Mouse (Mus musculus) kidney, embryonic 15.5 days (tissue): ENCODE data around the gene Clip2. TPM values are rescaled to one million over a fixed set of nuclear protein-coding genes. Genes with fewer than 3 reads are reported as not detected.

ENCODE experiments used
- ATAC-seq: fragments of 200-750 bp; cut with Nextera tagmentation; replicated peaks from 2 replicates; pipeline ENCODE4 v1.8.0; 2017; ENCODE audit warnings: moderate TSS enrichment; ENCODE audit not compliant: low FRiP score
- H3K27ac ChIP-seq: fragments of 300-500 bp; sonication (generic); 2 replicates; pipeline ENCODE4 v1.5.1; 2015; ENCODE audit warnings: mild to moderate bottlenecking, inconsistent platforms
- H3K27me3 ChIP-seq: fragments of 300-500 bp; sonication (generic); 2 replicates; pipeline ENCODE4 v1.6.1; 2015; ENCODE audit warnings: inconsistent platforms
- H3K36me3 ChIP-seq: fragments of 300-500 bp; sonication (generic); 2 replicates; pipeline ENCODE4 v1.6.1; 2015; ENCODE audit warnings: inconsistent platforms
- H3K4me1 ChIP-seq: fragments of 300-500 bp; sonication (generic); 2 replicates; pipeline ENCODE4 v1.6.1; 2015; ENCODE audit warnings: inconsistent platforms
- H3K4me2 ChIP-seq: fragments of 300-500 bp; sonication (generic); 2 replicates; pipeline ENCODE4 v1.6.1; 2015; ENCODE audit warnings: moderate library complexity, mild to moderate bottlenecking, inconsistent platforms
- H3K4me3 ChIP-seq: fragments of 300-500 bp; sonication (generic); replicated peaks from 2 replicates; pipeline ENCODE4 v1.5.1; 2015; ENCODE audit warnings: mild to moderate bottlenecking, inconsistent platforms
- H3K9ac ChIP-seq: fragments of 300-500 bp; sonication (generic); 2 replicates; pipeline ENCODE4 v1.6.1; 2015; ENCODE audit warnings: mild to moderate bottlenecking, inconsistent platforms
- H3K9me3 ChIP-seq: fragments of 300-500 bp; sonication (generic); replicated peaks from 2 replicates; pipeline ENCODE4 v1.6.1; 2016; ENCODE audit warnings: inconsistent platforms
- WGBS: fragments of 180-500 bp; shearing (Covaris S2); methylation state at CpG from one replicate; pipeline ENCODE4 v1.1.7; 2015; ENCODE audit warnings: mixed read lengths; 5-methylcytosine and 5-hydroxymethylcytosine counted together
- polyA plus RNA-seq: library from polyadenylated mRNA; unstranded; fragments of >200 nt; fragmentation: Nextera tagmentation; extraction: Ambion mirVana; gene quantifications from 2 replicates; pipeline ENCODE4 v1.2.1, GENCODE M21; 2015

Gene Clip2
- 3.9 and 4.2 TPM in 2 replicates for polyA plus RNA-seq

DNA sequence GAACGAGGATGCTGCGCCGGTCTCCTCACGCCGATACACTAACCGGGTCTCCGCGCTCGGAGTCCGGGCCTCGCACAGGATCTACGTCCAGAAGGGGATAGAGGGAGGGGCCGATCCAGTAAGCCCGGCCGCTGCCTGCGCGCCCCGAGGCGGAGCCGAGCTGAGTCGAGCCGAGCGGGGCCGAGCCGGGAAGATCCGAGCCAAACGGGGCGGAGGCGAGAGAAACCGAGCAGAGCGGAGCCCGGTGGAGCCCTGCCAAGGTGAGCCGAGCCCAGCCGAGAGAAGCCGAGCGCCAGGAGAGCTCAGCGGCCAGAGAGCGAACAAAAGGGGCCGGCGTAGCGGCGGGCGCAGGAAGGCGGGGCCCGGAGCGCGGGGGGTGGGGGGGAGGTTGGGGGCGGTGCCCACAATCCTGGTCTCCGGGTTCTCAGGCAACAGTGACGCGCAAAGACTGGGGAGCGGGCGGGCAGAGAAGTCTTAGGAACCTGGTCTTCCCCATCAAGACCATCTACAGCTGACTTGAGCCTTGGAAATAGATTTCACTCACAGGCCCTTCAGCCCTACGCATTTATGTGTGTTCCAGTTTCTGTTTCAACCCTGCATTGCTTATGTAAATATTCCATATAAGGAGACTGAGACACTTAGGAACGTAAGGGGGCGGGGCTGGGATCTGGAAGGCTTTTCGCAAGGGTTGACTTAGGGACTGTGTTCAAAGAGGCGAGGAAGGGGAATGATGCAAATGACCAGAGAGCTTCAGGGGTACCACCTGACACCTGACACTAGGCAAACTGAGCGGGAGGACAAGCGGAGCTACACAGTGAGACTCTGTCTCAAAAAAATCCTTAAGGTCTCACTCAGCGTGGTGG, at the start of gene Clip2:
Clip2 (minus strand) TSS at position 325 of the 863 bp plus-strand sequence.
- no peaks in the 10 kb centered on the region for H3K36me3 ChIP-seq
- H3K4me1 ChIP-seq: peaks cover 57% of the 10 kb centered on the region
- peak within 1 kb of the TSS; percentile 75 for H3K4me2 ChIP-seq
- peak within 1 kb of the TSS; percentile 74 for H3K4me3 ChIP-seq
- peak; percentile 93 for ATAC-seq
- WGBS: 1% methylated on average over 61 of the region's 61 CpGs
- H3K9ac ChIP-seq: peak within 1 kb of the TSS; percentile 86
- no peaks in the 10 kb centered on the region for H3K27me3 ChIP-seq
- peak within 1 kb of the TSS; percentile 93 for H3K27ac ChIP-seq
- no peaks in the 10 kb centered on the region for H3K9me3 ChIP-seq

DNA sequence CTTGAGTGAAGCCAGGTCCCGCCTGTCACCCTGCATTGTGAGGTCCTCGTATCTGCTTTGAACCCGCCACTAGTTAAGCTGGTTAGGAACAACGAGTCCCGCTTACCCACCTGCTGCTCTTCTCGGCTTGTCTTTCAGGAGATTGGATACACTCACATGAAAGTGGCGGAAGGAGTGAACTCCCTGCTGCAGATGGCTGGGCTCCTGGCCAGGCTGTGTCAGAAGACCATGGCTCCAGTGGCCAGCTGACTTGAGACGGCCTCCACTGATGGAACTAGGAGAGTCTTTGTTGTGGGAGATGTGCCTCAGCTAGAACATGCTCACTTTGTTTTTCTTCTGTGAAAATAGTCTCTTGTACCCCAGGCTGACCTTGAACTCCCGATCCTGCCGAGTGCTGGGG, 45.5 kb upstream of the Clip2 start:
- Histone ChIP-seq H3K9me3 (no peaks in the 10 kb centered on the region), H3K27ac (no peak overlapping the region), H3K36me3 (peaks cover 73% of the 10 kb centered on the region), H3K9ac (no peak overlapping the region), H3K4me2 (no peak overlapping the region), H3K4me3 (no peak overlapping the region), H3K4me1 (no peaks in the 10 kb centered on the region), H3K27me3 (no peaks in the 10 kb centered on the region)
- no peak for ATAC-seq
- 84% methylated on average over 10 of the region's 10 CpGs for WGBS

DNA sequence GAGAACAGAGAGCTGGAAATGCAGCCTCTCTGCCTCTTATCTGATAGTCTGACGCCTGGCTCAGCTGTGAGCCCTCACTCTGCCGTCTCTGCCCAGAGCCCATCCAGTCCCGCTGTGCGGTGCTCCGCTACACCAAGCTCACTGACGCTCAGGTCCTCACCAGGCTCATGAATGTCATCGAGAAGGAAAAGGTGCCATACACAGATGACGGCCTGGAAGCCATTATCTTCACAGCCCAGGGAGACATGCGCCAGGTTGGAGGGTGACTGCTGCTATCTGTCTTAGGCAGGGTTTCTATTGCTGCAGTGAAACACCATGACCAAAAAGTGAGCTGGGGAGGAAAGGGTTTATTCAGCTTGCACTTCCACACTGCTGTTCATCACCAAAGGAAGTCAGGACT, 40.9 kb upstream of the Clip2 start:
- H3K4me3 ChIP-seq: no peak overlapping the region
- peaks cover 95% of the 10 kb centered on the region for H3K36me3 ChIP-seq
- H3K9me3 ChIP-seq: no peaks in the 10 kb centered on the region
- no peak overlapping the region for H3K9ac ChIP-seq
- H3K4me1 ChIP-seq: no peaks in the 10 kb centered on the region
- WGBS: 89% methylated on average over 9 of the region's 9 CpGs
- ATAC-seq: no peak
- H3K27ac ChIP-seq: no peak overlapping the region
- no peaks in the 10 kb centered on the region for H3K27me3 ChIP-seq
- no peak overlapping the region for H3K4me2 ChIP-seq

DNA sequence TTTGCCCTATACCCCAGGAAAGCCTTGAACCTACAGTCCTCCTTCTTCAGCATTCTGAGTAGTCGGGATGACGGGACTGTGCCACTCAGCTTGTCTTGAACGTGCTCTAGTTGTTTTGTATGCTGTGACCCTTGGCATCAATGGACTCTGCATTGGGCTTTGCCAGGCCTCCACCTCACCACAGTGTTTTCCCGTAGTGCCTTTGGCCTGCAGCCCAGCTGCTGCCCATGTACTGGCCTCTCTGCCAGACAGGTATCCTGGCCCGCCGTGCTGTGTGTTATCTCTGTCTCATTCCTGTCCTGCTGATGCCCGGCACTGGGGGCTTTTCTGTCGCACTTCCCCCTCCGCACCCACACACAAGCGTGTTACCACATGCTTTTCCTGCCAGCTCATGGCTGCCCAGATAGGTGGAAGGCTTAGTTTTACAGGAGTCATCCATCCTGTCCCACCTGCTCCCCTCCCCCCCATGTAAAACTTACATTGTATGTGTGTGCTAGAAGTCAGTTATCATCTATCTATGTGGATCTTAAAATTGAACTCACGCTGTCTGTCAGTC, 39.9 kb upstream of the Clip2 start:
- H3K27ac ChIP-seq: no peak overlapping the region
- H3K4me2 ChIP-seq: no peak overlapping the region
- H3K27me3 ChIP-seq: no peaks in the 10 kb centered on the region
- H3K4me1 ChIP-seq: no peaks in the 10 kb centered on the region
- WGBS: 91% methylated on average over 11 of the region's 11 CpGs
- no peak overlapping the region for H3K9ac ChIP-seq
- no peak overlapping the region for H3K4me3 ChIP-seq
- H3K9me3 ChIP-seq: no peaks in the 10 kb centered on the region
- peaks cover 94% of the 10 kb centered on the region for H3K36me3 ChIP-seq
- no peak for ATAC-seq

DNA sequence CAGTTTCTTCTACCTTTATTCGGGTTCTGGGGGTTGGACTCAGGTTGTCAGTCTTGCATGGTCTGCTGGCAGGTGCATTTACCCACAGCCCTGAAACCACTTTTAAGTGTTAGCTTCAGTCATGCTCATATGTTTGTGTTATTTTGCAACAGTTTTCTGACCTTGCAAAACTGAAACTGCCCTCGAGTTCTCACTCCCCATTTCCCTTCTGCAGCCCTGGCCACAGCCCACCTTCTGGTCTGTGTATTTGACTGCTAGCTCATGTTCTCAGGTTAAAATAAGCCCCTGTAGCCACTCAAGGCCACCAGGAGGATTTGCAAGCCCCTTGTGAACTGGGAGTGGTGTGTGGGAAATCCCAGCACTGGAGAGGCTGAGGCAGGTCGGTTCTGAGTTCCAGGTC, 37.7 kb upstream of the Clip2 start:
- Histone ChIP-seq H3K36me3 (peaks cover 80% of the 10 kb centered on the region), H3K27ac (no peak overlapping the region), H3K9ac (no peak overlapping the region), H3K4me3 (no peak overlapping the region), H3K27me3 (no peaks in the 10 kb centered on the region), H3K4me1 (no peaks in the 10 kb centered on the region), H3K4me2 (no peak overlapping the region), H3K9me3 (no peaks in the 10 kb centered on the region)
- ATAC-seq: no peak
- WGBS: 92% methylated on average over 3 of the region's 3 CpGs

DNA sequence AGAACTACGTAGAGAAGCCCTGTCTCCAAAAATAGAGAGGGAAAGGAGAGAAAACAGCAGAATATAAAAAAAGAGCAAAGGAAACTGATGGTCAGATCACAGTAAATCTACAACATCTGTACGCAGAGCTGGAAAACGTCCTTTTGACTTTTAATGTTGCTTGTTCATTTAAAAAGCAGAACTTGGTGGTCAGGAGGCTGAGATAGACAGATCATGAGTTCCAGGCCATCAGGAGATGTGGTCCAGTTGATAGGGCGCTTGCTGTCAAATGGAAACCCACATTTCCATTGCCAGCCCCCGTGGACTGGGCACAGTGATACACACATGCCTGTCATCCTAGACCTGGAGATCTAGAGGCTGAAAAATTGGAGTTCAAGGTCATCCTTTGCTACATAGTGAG, 32.6 kb upstream of the Clip2 start:
- H3K4me2 ChIP-seq: no peak overlapping the region
- H3K9me3 ChIP-seq: no peaks in the 10 kb centered on the region
- H3K36me3 ChIP-seq: peaks cover 29% of the 10 kb centered on the region
- ATAC-seq: no peak
- H3K9ac ChIP-seq: no peak overlapping the region
- no peak overlapping the region for H3K4me3 ChIP-seq
- H3K27ac ChIP-seq: no peak overlapping the region
- no peaks in the 10 kb centered on the region for H3K27me3 ChIP-seq
- WGBS: 90% methylated on average over 5 of the region's 5 CpGs
- H3K4me1 ChIP-seq: peaks cover 13% of the 10 kb centered on the region

DNA sequence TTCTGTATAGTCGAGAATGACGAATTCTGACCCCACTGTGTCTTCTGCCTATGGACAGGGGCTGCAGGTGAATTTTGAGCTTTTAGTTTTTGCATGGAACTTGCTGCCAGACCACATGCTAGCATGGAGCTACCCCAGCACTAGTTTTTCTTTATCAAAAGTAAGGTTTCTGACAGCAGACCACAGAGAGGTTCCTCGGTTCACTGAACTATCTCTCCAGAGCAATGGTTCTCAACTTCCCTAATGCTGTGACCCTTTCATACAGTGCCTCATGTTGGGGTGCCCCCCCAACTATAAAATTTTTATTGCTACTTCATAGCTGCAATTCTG, 31.6 kb upstream of the Clip2 start:
- Histone ChIP-seq H3K4me2 (peak overlapping the region; percentile 78), H3K27ac (no peak overlapping the region), H3K4me3 (peak overlapping the region; percentile 78), H3K27me3 (no peaks in the 10 kb centered on the region), H3K4me1 (peaks cover 13% of the 10 kb centered on the region), H3K9me3 (no peaks in the 10 kb centered on the region), H3K9ac (0 out of 2 replicates have a peak overlapping the region, but pooled peaks have one; percentile 82), H3K36me3 (peaks cover 24% of the 10 kb centered on the region)
- no peak for ATAC-seq
- WGBS: 79% methylated on average over 3 of the region's 3 CpGs

DNA sequence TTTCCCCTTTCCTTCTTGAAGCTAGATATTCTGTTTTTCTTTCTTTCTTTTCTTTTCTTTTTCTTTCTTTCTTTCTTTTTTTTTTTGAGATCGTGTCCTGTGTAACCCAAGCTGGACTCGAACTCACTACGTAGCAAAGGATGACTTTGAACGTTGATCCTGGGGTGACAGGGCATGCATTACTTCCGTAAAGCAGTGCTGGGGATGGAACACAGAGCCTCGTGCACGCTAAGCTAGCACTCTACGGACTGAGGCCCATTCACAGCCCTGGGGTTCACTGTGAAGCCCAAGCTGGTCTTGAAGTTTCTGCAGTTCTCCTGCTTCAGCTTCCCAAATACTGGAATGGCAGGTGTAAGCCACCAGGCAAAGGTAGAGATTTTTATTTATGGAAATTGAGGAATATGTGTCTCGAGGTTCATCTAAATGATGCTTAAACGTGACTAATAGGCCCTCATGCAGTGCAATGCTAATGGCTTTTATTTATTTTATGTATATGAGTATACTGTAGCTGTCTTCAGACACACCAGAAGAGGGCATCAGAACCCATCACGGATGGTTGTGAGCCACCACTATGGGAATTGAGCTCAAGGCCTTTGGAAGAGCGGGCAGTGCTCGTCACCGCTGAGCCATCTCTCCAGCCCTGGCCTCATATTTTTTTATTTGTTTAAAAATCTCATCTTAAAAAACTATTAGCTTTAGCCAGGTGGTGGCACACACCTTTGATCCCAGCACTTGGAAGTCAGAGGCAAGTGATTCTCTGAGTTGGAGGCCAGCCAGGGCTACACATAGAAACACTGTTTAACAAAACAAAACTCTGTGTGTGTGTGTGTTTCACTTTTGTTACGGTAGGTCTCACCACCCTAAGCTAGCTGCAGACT, 31.0 kb upstream of the Clip2 start:
- H3K9me3 ChIP-seq: no peaks in the 10 kb centered on the region
- H3K9ac ChIP-seq: peak overlapping the region; percentile 82
- peak overlapping the region; percentile 78 for H3K4me3 ChIP-seq
- H3K36me3 ChIP-seq: peaks cover 18% of the 10 kb centered on the region
- whole genome bisulfite sequencing: 27% methylated on average over 15 of the region's 15 CpGs
- H3K4me1 ChIP-seq: peaks cover 13% of the 10 kb centered on the region
- ATAC-seq: no peak
- peak overlapping the region; percentile 78 for H3K4me2 ChIP-seq
- H3K27ac ChIP-seq: peak overlapping the region; percentile 48; the same call in 1 of the 2 replicates
- no peaks in the 10 kb centered on the region for H3K27me3 ChIP-seq

DNA sequence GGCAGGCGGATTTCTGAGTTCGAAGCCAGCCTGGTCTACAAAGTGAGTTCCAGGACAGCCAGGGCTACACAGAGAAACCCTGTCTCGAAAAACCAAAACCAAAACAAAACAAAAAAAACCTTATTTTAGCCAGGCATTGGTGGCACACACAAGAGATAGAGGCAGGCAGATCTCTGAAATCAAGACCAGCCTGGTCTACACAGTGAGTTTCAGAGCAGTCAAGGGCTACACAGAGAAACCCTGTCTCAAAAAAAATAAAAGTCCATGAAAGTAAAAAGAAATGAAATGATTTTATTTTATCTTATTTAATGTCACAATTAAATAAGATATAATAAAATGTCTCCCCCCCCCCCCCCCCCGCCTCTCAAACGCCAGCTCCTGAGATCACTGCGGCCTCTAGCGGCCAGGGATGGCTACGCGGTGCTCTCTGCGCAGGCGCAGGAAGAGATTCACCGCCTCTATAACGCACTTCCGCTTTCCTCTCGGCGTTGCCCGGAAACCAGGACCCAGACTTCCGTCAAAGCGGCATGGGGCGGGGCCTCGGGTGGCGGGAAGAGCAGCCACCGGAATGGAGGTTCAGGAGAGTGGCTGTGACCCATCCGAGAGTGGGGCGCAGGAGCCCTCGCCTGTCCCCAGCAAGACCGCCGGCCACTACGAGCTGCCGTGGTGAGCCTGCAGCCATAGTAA, 30.1 kb upstream of the Clip2 start:
- Histone ChIP-seq H3K9ac (peak overlapping the region; percentile 82), H3K27me3 (no peaks in the 10 kb centered on the region), H3K4me2 (peak overlapping the region; percentile 78), H3K27ac (peak overlapping the region; percentile 48; the same call in 1 of the 2 replicates), H3K9me3 (no peaks in the 10 kb centered on the region), H3K36me3 (peaks cover 11% of the 10 kb centered on the region), H3K4me1 (peaks cover 13% of the 10 kb centered on the region), H3K4me3 (peak overlapping the region; percentile 78)
- WGBS: 7% methylated on average over 28 of the region's 30 CpGs
- ATAC-seq: peak; percentile 94

DNA sequence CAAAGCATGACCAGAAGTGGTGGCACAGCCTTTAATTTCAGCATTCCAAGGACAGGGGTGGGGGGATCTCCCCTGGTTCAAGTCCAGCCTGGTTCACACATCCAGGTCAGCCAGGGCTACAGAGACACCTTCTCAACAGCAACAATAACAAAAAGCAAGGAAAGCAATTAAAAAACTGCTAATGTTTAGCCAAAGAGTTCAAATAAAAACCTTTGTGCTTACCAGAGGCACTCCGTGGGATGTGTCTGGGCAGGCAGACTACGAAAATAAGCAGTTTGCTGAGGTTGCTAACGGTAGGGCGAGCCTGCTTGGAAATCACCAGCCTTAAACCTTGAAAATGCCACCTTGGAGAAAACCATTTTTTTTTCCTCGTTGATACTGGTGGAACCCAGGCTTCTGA, 28.9 kb upstream of the Clip2 start, which contains the start of gene Rfc2:
Rfc2 (plus strand) TSS at position 221 of the 400 bp plus-strand sequence.
- Histone ChIP-seq H3K27ac (peak within 1 kb of the TSS; percentile 2), H3K4me3 (0 out of 2 replicates have a peak within 1 kb of the TSS, but pooled peaks have one; percentile 78), H3K27me3 (no peaks in the 10 kb centered on the region), H3K9ac (0 out of 2 replicates have a peak within 1 kb of the TSS, but pooled peaks have one; percentile 2), H3K9me3 (no peaks in the 10 kb centered on the region), H3K36me3 (no peaks in the 10 kb centered on the region), H3K4me2 (no peak within 1 kb of the TSS), H3K4me1 (peaks cover 13% of the 10 kb centered on the region)
- ATAC-seq: no peak
- 57% methylated on average over 5 of the region's 5 CpGs for WGBS

DNA sequence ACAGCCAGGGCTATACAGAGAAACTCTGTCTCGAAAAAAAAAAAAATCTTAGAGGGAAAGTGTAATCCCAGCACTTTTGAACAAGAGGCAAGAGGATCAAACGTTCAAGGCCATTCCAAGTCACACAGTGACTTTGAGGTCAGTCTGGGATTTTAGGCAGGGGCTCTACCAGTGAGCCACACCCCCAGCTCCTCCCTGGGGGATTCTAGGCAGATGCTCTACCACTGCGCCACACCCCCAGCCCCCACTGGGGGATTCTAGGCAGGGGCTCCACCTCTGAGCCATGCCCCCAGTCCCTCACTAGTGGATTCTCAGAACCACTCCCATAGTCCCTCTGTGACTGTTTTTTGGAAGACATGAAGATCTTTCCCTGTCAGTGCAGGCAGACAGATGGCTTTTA, 26.9 kb upstream of the Clip2 start:
- no peak for ATAC-seq
- Histone ChIP-seq H3K4me1 (peaks cover 12% of the 10 kb centered on the region), H3K27me3 (no peaks in the 10 kb centered on the region), H3K4me3 (no peak overlapping the region), H3K27ac (no peak overlapping the region), H3K9ac (no peak overlapping the region), H3K9me3 (no peaks in the 10 kb centered on the region), H3K36me3 (no peaks in the 10 kb centered on the region), H3K4me2 (no peak overlapping the region)
- 65% methylated on average over 3 of the region's 3 CpGs for WGBS
